Mouse (Mus musculus) hindbrain, embryonic 10.5 days (tissue): Measurements from ENCODE around the gene Grhpr. TPM values are rescaled to one million over a fixed set of nuclear protein-coding genes. Genes with fewer than 3 reads are reported as not detected.
A peak's percentile ranks its signal among the peaks of the same experiment; 100 is the strongest.

ENCODE experiments used
- DNase-seq: peaks from one replicate; pipeline ENCODE4 v3.0.0-alpha.2; 2017; ENCODE audit warnings: low spot score
- H3K27ac ChIP-seq: fragments of 300-500 bp; sonication (generic); 2 replicates; pipeline ENCODE4 v1.5.1; 2016; ENCODE audit warnings: mild to moderate bottlenecking, moderate library complexity
- H3K27me3 ChIP-seq: fragments of 300-500 bp; sonication (generic); 2 replicates; pipeline ENCODE4 v1.6.1; 2016; ENCODE audit warnings: mild to moderate bottlenecking; ENCODE audit not compliant: poor library complexity, insufficient read depth, severe bottlenecking
- H3K36me3 ChIP-seq: fragments of 300-500 bp; sonication (generic); 2 replicates; pipeline ENCODE4 v1.6.1; 2016; ENCODE audit warnings: mild to moderate bottlenecking, moderate library complexity
- H3K4me1 ChIP-seq: fragments of 300-500 bp; sonication (generic); replicated peaks from 2 replicates; pipeline ENCODE4 v1.6.1; 2016; ENCODE audit warnings: mild to moderate bottlenecking
- H3K4me3 ChIP-seq: fragments of 300-500 bp; sonication (generic); 2 replicates; pipeline ENCODE4 v1.5.1; 2016; ENCODE audit warnings: mild to moderate bottlenecking, moderate library complexity
- H3K9me3 ChIP-seq: fragments of 300-500 bp; sonication (generic); 2 replicates; pipeline ENCODE4 v1.6.1; 2016; ENCODE audit warnings: mild to moderate bottlenecking, moderate library complexity
- WGBS: fragments of 180-500 bp; shearing (Covaris S2); methylation state at CpG from one replicate; pipeline ENCODE4 v1.1.7; 2016; 5-methylcytosine and 5-hydroxymethylcytosine counted together
- polyA plus RNA-seq: library from polyadenylated mRNA; unstranded; fragments of >200 nt; fragmentation: Nextera tagmentation; extraction: Ambion mirVana; gene quantifications from 2 replicates; pipeline ENCODE4 v1.2.1, GENCODE M21; 2016

Grhpr gene
- polyA plus RNA-seq, 1 experiment from 2014 or later, result 65.4 TPM

DNA sequence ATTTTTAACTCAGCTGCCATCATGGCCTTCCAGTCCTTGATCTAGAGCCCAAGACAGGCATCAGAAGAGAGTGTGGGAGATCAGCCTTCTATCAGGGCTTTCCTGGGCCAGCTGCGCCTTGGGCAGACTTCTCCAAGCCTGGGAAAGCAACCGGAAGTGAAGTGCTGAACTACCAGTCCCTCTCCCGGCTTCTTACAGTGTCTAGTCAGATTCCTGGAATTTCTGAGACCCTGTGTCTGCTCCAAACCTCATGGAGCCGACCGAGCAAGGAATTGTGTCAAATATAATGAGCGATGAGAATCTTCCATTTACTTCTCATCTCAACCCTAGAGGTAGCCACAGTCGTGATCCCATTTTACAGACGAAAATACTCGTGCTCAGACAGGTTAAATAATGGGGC lies 22.4 kb upstream of the Grhpr start:
- Histone ChIP-seq H3K36me3 (no peaks in the 10 kb centered on the region), H3K4me1 (no peaks in the 10 kb centered on the region), H3K9me3 (no peaks in the 10 kb centered on the region), H3K27ac (no peak overlapping the region), H3K4me3 (no peak overlapping the region), H3K27me3 (no peaks in the 10 kb centered on the region)
- WGBS, result 89% methylated on average over 9 of the region's 9 CpGs
- no peak for DNase-seq

DNA sequence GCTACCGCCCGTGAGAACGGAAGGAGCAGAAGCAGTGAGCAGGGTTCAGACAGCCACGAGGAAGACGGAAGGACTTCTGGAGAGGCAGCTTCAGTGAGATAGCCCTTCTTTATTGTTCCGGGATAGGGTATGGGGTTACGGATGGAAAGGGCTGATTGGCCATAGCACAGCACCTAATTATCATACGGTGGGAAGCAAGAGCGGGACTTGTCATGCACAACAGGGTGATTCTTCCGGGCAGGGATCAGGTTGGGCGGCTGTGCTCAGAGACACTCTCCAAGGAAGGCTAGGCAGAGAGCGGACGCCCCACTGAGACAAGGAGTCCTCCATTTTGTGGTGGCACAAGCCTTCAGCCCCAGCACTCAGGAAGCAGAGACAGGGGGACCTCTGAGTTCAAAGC lies 22.0 kb upstream of the Grhpr start:
- Histone ChIP-seq H3K27ac (no peak overlapping the region), H3K27me3 (no peaks in the 10 kb centered on the region), H3K4me3 (no peak overlapping the region), H3K4me1 (no peaks in the 10 kb centered on the region), H3K9me3 (no peaks in the 10 kb centered on the region), H3K36me3 (no peaks in the 10 kb centered on the region)
- 91% methylated on average over 13 of the region's 13 CpGs for WGBS
- no peak for DNase-seq

DNA sequence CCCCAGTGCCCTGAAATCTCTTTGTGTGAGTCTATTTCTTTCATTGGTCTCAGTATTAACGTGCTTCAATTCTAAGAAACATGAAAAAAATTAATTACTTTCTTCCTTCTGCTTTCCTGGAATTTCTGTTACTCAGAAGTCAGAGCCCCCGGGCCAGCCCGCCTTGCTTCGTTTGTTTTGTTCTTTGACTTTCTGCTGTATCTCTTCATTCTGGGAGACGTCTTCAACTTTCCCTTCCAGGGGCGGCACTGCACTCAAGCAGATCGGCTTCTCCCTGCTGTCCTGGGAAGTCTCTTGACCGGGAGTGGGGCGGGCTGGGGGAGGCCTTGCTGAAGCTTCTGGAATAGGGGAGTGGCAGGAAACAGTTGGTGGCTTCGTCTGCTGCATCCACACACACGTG lies 18.0 kb upstream of the Grhpr start:
- no peak overlapping the region for H3K27ac ChIP-seq
- H3K36me3 ChIP-seq, result no peaks in the 10 kb centered on the region
- DNase-seq, result no peak
- no peak overlapping the region for H3K4me3 ChIP-seq
- H3K4me1 ChIP-seq, result peaks cover 2% of the 10 kb centered on the region; the same call in 1 of the 2 replicates
- WGBS, result 77% methylated on average over 11 of the region's 11 CpGs
- no peaks in the 10 kb centered on the region for H3K27me3 ChIP-seq
- H3K9me3 ChIP-seq, result no peaks in the 10 kb centered on the region

DNA sequence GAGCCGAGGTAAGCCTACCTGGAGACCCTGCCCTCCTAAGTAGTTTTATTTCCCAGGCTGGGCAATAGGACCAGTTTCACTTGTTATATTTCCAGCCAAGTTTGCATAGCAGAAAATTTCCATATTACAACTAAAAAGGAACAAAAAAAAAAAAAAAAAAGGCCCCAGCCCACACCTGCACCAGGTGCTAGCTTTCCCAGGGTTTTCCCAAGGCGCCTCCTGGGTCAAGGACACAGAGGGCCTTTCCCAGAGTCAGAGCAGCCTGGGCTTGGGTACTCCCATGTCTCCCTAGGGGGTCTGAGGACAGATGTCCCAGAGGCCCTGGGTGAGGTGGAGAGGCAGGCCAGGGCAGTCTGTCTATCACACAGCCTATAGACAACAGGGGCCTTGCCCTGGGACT lies 16.0 kb upstream of the Grhpr start:
- Histone ChIP-seq H3K4me1 (peaks cover 10% of the 10 kb centered on the region), H3K27me3 (no peaks in the 10 kb centered on the region)
- WGBS, result 85% methylated on average over 2 of the region's 2 CpGs

DNA sequence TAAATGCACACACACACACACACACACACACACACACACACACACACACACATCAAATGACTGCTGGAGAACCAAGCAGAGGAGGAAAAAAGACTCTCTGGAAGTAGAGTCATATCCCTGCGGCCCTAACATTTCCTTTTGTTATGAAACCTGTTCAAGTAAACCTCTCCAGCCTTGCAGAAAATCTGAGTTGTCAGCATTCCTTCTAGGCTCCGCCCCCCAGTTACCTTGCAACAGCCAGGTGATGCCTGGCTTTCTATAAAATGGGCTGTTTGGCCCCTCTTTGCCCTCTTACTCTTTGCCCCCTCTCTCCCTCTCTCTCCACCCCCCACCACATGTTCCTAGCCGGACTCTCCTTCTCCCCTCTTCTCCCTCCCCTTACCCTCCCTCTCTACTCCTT lies 15.5 kb upstream of the Grhpr start:
- H3K9me3 ChIP-seq, result no peaks in the 10 kb centered on the region
- no peak overlapping the region for H3K4me3 ChIP-seq
- H3K27ac ChIP-seq, result no peak overlapping the region
- H3K36me3 ChIP-seq, result no peaks in the 10 kb centered on the region
- 85% methylated on average over 3 of the region's 3 CpGs for WGBS
- H3K27me3 ChIP-seq, result no peaks in the 10 kb centered on the region
- DNase-seq, result no peak
- peaks cover 12% of the 10 kb centered on the region for H3K4me1 ChIP-seq

More for the DNA sequence above, 16.0 kb upstream of the Grhpr start:
- Histone ChIP-seq H3K27ac (no peak overlapping the region), H3K36me3 (no peaks in the 10 kb centered on the region), H3K9me3 (no peaks in the 10 kb centered on the region), H3K4me3 (no peak overlapping the region)
- no peak for DNase-seq

DNA sequence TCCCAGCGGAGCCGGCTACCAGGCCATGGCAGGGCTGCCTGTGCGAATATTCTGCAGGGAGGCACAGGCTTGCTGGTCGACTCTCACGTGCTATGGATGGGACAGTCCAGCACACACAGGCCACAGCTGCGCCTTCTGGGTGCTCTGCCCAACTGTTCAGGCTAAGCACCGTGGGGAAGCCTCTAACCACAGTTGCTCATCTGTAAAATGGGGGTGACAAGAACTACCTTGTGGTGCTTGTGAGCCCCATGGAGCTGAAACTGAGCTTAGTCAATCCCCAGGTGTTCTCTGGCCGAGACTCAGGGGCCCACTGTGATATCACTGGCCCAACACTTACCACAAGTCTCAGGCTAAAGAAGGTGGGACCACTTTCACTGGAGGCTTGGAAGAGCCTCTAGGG lies 13.8 kb upstream of the Grhpr start:
- H3K36me3 ChIP-seq, result no peaks in the 10 kb centered on the region
- no peak for DNase-seq
- no peaks in the 10 kb centered on the region for H3K27me3 ChIP-seq
- H3K27ac ChIP-seq, result no peak overlapping the region
- H3K4me3 ChIP-seq, result no peak overlapping the region
- WGBS, result 89% methylated on average over 8 of the region's 8 CpGs
- peaks cover 15% of the 10 kb centered on the region for H3K4me1 ChIP-seq
- no peaks in the 10 kb centered on the region for H3K9me3 ChIP-seq

DNA sequence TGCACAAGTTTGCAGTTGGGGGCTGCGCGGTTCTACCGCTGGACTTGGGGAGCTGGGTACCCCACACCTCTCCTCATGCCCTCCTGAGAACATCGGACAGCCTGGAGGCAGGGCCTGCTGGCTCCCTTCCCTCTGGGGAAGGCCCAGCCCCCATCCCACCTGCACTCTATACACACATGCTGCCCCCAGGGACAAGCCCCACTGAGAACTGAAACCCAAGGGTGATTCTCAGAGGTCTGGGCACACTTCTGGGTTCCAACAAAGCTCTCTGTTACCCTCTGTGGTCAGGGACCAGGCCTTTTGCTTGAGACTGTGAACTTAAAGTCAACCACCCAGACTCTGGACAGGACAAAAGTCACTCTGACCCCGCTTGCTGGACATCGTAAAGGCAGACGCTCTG lies 11.1 kb upstream of the Grhpr start:
- Histone ChIP-seq H3K4me3 (no peak overlapping the region), H3K36me3 (no peaks in the 10 kb centered on the region), H3K27me3 (no peaks in the 10 kb centered on the region), H3K9me3 (no peaks in the 10 kb centered on the region), H3K27ac (no peak overlapping the region), H3K4me1 (peaks cover 21% of the 10 kb centered on the region)
- no peak for DNase-seq
- WGBS, result 93% methylated on average over 7 of the region's 7 CpGs

DNA sequence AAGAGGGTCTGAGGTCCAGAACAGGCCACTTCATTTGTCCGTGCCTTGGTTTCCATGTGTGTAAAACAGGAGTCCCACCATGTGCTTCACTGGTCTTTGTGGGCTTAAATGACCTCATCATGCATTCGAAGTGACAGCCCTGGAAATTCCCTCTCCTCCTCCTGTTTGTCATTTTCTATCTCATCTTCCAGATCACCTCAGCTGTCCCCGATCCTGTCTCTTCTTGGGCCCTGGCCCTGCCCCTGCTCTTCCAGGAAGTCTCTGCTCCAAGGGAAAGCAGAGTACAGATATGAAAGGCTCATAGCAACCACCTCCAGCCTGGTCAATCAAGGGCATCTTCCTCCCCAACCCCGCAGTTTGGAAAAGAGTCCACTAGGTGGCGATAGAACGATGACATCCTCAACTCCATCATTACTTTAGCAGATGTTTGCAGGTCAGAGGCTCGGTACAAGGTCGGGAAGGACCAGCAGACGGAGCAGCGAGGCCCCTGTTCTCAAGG lies 10.5 kb upstream of the Grhpr start:
- Histone ChIP-seq H3K36me3 (no peaks in the 10 kb centered on the region), H3K4me3 (no peak overlapping the region), H3K27ac (no peak overlapping the region), H3K4me1 (peaks cover 21% of the 10 kb centered on the region), H3K9me3 (no peaks in the 10 kb centered on the region), H3K27me3 (no peaks in the 10 kb centered on the region)
- 22% methylated on average over 10 of the region's 10 CpGs for WGBS
- DNase-seq, result peak; percentile 76

DNA sequence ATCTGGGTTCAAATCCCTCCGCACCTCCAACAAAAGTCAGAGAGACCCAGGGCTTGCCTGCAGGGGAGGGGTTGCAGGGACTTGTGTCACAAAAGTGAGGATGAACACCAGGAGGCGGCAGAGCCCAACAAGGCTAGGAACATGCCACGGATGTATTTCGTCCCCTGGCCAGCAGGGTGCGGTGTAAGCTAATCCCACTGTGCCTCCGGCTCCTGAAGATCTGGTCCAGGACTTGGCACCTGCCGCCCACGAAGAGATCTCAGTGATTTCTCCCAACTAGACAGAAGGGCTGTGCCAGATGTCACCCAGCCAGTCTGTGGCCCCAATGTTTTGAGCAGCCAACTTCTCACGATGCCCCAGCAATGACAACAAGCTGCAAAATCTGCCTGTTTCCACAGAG lies 7.7 kb upstream of the Grhpr start:
- no peaks in the 10 kb centered on the region for H3K36me3 ChIP-seq
- peak; percentile 88 for DNase-seq
- H3K4me1 ChIP-seq, result peaks cover 16% of the 10 kb centered on the region
- peak overlapping the region; percentile 16; the same call in 1 of the 2 replicates for H3K4me3 ChIP-seq
- peak overlapping the region; percentile 47; the same call in 1 of the 2 replicates for H3K27ac ChIP-seq
- no peaks in the 10 kb centered on the region for H3K27me3 ChIP-seq
- no peaks in the 10 kb centered on the region for H3K9me3 ChIP-seq
- WGBS, result 16% methylated on average over 9 of the region's 9 CpGs

DNA sequence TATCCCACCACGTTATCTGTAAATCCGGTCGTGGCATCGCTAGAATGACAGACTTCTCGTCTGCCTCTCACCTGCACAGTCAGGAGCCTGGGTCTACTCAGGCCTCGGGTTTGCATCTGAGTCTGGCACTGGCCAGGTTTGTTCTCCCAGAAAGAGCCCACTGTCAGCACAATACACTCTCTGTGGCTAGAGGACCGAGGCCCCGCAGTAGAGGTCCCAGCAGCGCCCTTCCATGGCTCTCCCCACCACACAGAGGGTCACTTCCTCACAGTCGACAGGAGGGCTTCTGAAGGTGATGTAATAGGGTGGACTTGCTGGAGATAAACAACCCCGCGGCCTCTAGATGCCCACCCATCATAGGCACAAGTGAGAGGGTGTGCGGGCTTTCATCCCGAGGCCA lies 7.3 kb upstream of the Grhpr start:
- H3K4me1 ChIP-seq, result peaks cover 12% of the 10 kb centered on the region
- no peak for DNase-seq
- H3K27ac ChIP-seq, result peak overlapping the region; percentile 47
- H3K36me3 ChIP-seq, result no peaks in the 10 kb centered on the region
- peak overlapping the region; percentile 16; the same call in 1 of the 2 replicates for H3K4me3 ChIP-seq
- no peaks in the 10 kb centered on the region for H3K9me3 ChIP-seq
- 58% methylated on average over 14 of the region's 14 CpGs for WGBS
- H3K27me3 ChIP-seq, result no peaks in the 10 kb centered on the region

DNA sequence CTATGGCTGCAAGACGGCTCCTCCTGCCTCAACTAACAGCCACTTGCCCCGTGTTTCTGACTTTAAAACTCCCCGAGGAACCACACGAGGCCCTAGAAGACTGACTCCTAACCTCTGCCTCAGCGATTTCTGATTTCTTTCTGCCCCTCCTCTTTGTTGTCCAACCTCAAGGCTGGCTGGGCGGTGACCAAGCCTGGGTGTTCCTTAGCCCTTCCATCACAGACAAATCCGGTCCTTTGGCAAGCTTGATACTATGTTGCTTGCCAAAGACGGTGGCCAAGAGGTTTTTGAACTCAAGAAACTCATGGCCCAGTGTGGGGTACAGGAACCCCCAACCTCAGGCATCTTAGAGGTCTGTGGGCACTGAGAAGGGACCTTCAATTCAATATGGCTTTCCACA lies 6.9 kb upstream of the Grhpr start:
- H3K27ac ChIP-seq, result no peak overlapping the region; the same call in 1 of the 2 replicates
- no peaks in the 10 kb centered on the region for H3K36me3 ChIP-seq
- H3K27me3 ChIP-seq, result no peaks in the 10 kb centered on the region
- no peaks in the 10 kb centered on the region for H3K9me3 ChIP-seq
- peaks cover 12% of the 10 kb centered on the region for H3K4me1 ChIP-seq
- no peak for DNase-seq
- no peak overlapping the region for H3K4me3 ChIP-seq
- 79% methylated on average over 8 of the region's 8 CpGs for WGBS

DNA sequence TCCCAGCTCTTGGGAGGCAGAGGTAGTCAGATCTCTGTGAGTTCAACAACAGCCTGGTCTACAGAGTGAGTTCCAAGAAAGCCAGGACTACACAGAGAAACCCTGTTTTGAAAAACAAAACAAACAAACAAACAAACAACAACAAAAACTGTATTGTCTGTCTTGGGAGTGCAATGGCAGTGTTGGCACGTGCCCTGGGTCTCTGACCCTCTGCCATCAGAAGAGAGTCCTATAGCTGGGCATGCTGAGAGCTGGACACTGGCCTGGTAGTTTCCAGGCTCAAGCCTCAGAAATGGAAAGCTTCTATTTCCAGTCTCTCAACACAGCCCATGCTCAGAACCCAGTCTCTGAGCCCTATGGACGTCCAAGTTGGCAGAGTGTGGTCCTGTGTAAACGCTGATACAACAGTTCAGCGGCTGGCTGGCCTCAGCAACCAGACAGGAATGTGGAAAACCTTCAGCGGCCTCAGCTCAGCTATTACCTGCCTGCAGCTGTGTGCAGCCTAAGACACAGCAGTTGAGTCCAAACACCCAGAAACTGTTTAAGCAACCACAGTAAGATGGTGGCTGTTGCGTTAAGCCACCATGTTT lies 5.1 kb upstream of the Grhpr start:
- 78% methylated on average over 6 of the region's 6 CpGs for WGBS
- Histone ChIP-seq H3K4me3 (no peak overlapping the region), H3K36me3 (no peaks in the 10 kb centered on the region), H3K4me1 (peaks cover 14% of the 10 kb centered on the region), H3K27ac (no peak overlapping the region), H3K9me3 (no peaks in the 10 kb centered on the region), H3K27me3 (no peaks in the 10 kb centered on the region)
- no peak for DNase-seq

DNA sequence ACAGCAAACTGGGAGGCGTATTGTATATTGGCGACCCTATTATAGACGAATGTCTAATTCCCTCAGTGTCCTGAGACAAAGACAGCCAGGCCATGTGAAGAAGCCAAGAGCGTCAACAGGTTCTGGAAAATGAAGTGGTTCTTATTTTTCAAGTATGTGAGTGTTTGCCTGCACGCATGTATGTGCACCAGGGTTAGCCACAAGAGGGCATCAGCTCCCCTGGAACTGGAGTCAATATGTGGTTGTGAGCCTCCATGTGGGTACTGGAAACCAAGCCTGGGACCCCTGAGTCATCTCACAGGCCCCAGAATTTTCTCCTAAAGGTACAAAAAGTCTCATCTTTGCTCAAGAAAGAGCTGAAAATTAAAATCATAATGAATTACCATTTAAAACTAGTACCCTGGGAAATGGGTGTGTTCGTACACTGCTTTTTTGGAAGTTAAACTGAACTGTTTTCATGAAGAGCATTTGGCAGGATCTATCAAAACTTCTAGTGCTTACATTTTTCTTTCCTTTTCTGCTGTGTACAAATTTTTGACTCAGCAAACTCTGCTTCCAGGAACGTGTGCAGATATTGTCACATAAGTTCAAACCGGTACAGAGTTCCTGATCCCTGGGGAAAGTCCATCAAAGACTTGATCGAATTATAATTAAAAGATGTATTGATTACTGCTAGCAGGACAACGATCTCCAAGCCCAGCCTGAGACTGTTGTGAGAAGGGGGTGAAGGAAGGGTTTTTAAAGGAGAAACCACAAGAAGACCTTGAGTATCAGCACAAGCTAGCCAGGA lies 4.1 kb upstream of the Grhpr start:
- H3K9me3 ChIP-seq, result no peaks in the 10 kb centered on the region
- no peaks in the 10 kb centered on the region for H3K27me3 ChIP-seq
- no peak for DNase-seq
- no peak overlapping the region for H3K4me3 ChIP-seq
- H3K27ac ChIP-seq, result no peak overlapping the region
- peaks cover 24% of the 10 kb centered on the region for H3K4me1 ChIP-seq
- whole genome bisulfite sequencing, result 88% methylated on average over 10 of the region's 10 CpGs
- H3K36me3 ChIP-seq, result no peaks in the 10 kb centered on the region
